Mouse (Mus musculus) cortical plate, adult 2 months (tissue): Measurements from ENCODE around the gene Spop.

Source experiments
- CTCF ChIP-seq: fragments of 200-500 bp; IDR thresholded peaks from 2 replicates; pipeline ENCODE4 v1.5.1; 2011; ENCODE audit warnings: mild to moderate bottlenecking, control low read depth, low read length; ENCODE audit not compliant: insufficient read depth; ENCODE audit errors: extremely low read depth
- POLR2A ChIP-seq: fragments of 200-500 bp; IDR thresholded peaks from 2 replicates; pipeline ENCODE4 v1.6.1; 2011; ENCODE audit warnings: mild to moderate bottlenecking, low read length, control low read depth; ENCODE audit not compliant: insufficient read depth; ENCODE audit errors: extremely low read depth

DNA sequence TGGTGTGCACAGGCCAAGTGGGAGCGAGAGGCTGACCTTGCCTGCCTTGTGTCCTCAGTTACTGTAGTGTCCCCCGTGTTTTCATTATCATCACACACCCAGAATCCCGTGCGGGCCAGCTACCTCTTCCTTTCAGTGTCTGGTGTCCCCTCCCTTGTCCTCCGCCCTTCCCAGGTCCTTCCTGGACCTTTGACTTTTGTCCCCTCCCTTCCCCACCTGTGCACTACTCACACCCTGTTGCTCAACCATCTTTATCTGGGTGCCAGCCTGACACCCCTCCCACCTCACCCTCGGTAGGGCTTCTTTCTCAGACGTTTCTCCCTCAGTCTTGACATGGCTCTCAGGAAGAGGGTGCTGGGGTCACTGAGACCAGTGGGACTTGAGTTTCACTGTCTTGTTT is 26.5 kb upstream of the Spop start:
- no peak for TF ChIP-seq POLR2A
- no peak for TF ChIP-seq CTCF
